Mouse (Mus musculus): ENCODE measurements around the gene Fam19a2. TPM values are rescaled to one million over a fixed set of nuclear protein-coding genes. Genes with fewer than 3 reads are reported as not detected.

Fam19a2 gene
- polyA plus RNA-seq, 1 experiment, result 0.31 TPM

DNA sequence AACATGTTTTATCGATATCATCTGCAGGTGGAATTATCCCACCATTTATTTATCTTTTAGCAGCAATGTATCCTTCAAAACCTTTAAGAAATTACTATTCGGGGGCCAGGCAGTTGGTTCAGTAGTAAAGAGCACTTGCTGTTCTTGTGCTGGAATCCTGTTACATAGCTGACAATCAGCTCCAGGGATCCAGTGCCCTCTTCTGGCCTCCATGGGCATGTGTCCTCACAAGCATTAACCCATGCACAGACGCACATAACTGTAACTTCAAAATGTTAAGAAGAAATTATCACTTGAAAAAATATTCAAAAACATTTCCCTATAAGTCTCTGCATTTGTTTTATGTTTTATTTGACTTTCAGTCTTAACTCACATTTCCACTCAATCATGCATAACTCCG is 381.8 kb downstream of the Fam19a2 start:
- Histone ChIP-seq H3K27ac (ENCODE audit: control insufficient read depth, insufficient read depth, low read length) (no peak overlapping the region), H3K36me3 (ENCODE audit: control insufficient read depth, insufficient read depth, low read length) (no peaks in the 10 kb centered on the region), H3K4me1 (replicated peaks; ENCODE audit: control insufficient read depth, insufficient read depth, low read length) (no peaks in the 10 kb centered on the region), H3K4me3 (ENCODE audit: control insufficient read depth, insufficient read depth, low read length) (no peak overlapping the region), H3K27me3 (ENCODE audit: control insufficient read depth, insufficient read depth, low read length) (no peaks in the 10 kb centered on the region)
- DNase-seq, result no peak
- TF ChIP-seq POLR2A (IDR thresholded peaks at IDR 0.05; ENCODE audit: control insufficient read depth, extremely low read depth, insufficient read depth, low read length, poor library complexity) (no peak), CTCF (IDR thresholded peaks at IDR 0.05; ENCODE audit: borderline replicate concordance, control insufficient read depth, extremely low read depth, insufficient read depth, low read length, poor library complexity) (no peak)
- 98% methylated on average over 4 of the region's 4 CpGs for WGBS

DNA sequence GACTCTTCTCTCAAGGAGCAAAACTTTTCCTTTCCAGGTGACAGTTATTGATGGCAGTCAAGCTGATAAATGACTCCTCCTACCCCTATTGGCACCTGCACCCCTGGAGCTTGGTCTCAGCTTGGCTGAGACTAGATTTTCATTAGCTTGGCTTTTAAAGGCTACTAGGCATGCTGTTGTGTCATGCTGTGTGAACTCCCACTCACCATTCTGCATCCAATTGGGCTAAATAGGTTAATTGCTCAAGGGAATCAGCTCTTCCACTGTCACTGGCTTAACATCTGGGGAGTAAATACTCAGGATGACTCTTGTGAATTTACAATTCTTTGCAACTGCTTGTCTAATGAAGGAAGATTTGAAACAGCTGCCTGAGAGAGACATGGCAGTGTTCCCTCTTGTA is 407.4 kb downstream of the Fam19a2 start:
- no peak for DNase-seq
- Histone ChIP-seq H3K27ac (ENCODE audit: control insufficient read depth, insufficient read depth, low read length) (no peak overlapping the region), H3K4me1 (replicated peaks; ENCODE audit: control insufficient read depth, insufficient read depth, low read length) (no peaks in the 10 kb centered on the region), H3K27me3 (ENCODE audit: control insufficient read depth, insufficient read depth, low read length) (no peaks in the 10 kb centered on the region), H3K4me3 (ENCODE audit: control insufficient read depth, insufficient read depth, low read length) (no peak overlapping the region), H3K36me3 (ENCODE audit: control insufficient read depth, insufficient read depth, low read length) (no peaks in the 10 kb centered on the region)
- TF ChIP-seq CTCF (IDR thresholded peaks at IDR 0.05; ENCODE audit: borderline replicate concordance, control insufficient read depth, extremely low read depth, insufficient read depth, low read length, poor library complexity) (no peak), POLR2A (IDR thresholded peaks at IDR 0.05; ENCODE audit: control insufficient read depth, extremely low read depth, insufficient read depth, low read length, poor library complexity) (no peak)

DNA sequence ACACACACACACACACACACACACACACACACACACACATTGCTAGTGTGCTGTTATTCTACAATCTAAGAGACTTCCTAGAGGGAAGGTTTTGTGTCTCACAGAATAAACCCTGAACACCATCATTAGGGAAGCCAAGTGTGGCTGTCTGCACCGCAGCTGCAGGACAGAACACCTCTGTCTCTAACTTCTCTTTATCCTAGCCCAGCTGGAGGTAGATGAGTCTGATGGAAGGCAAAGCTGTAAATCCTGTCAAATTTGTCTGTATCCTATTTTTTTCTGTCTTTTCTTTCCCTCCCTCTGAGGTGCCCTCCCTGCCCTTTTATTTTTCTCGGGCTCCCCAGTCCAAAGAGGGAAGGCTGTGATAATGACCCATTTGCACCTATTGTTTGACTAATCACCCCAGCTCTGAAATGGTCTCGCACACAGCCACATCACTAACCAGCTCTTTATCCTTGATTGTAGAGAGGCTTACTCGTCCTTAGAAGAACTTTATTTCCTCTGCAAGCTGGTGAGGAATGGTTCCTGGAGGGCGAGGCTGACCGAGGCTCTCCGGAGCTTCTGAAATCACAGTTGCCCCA is 414.6 kb downstream of the Fam19a2 start:
- 15% methylated on average over 7 of the region's 7 CpGs for WGBS
- H3K27me3 ChIP-seq (ENCODE audit: control insufficient read depth, insufficient read depth, low read length), result no peaks in the 10 kb centered on the region

DNA sequence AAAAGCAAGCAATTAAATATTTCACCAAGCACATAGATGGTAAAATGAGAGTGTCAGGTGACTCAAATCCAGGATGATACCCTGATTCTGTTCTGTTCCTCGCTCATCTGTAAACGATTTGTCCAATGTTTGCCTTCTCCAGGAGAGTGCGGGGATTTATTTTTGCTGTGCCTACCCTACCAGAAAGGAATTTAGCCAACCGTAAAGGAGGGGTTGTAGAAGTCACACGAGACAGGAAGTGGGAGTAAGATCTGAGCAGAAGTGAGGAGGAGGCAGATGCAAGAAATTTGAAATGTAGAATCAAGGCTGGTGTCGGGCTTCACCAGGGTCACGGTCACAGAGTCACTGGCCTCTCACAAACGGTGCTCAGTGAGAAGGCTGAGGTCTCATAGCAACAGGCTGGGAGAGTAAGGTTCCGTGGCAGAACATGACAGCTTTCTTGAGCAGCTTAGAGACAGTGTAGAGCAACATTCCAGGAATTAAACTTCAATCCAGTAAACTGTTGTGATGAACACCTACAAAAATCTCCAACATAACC is 419.0 kb downstream of the Fam19a2 start:
- Histone ChIP-seq H3K27ac (ENCODE audit: control insufficient read depth, insufficient read depth, low read length) (no peak overlapping the region), H3K4me1 (replicated peaks; ENCODE audit: control insufficient read depth, insufficient read depth, low read length) (no peaks in the 10 kb centered on the region), H3K36me3 (ENCODE audit: control insufficient read depth, insufficient read depth, low read length) (no peaks in the 10 kb centered on the region), H3K27me3 (ENCODE audit: control insufficient read depth, insufficient read depth, low read length) (no peaks in the 10 kb centered on the region), H3K4me3 (ENCODE audit: control insufficient read depth, insufficient read depth, low read length) (no peak overlapping the region)
- no peak for DNase-seq
- 81% methylated on average over 9 of the region's 9 CpGs for WGBS
- TF ChIP-seq POLR2A (IDR thresholded peaks at IDR 0.05; ENCODE audit: control insufficient read depth, extremely low read depth, insufficient read depth, low read length, poor library complexity) (no peak), CTCF (IDR thresholded peaks at IDR 0.05; ENCODE audit: borderline replicate concordance, control insufficient read depth, extremely low read depth, insufficient read depth, low read length, poor library complexity) (no peak)

More for the DNA sequence above, 414.6 kb downstream of the Fam19a2 start:
- no peaks in the 10 kb centered on the region for H3K36me3 ChIP-seq (ENCODE audit: control insufficient read depth, insufficient read depth, low read length)
- no peak for TF ChIP-seq POLR2A (IDR thresholded peaks at IDR 0.05; ENCODE audit: control insufficient read depth, extremely low read depth, insufficient read depth, low read length, poor library complexity)
- TF ChIP-seq CTCF (IDR thresholded peaks at IDR 0.05; ENCODE audit: borderline replicate concordance, control insufficient read depth, extremely low read depth, insufficient read depth, low read length, poor library complexity), result no peak
- H3K27ac ChIP-seq (ENCODE audit: control insufficient read depth, insufficient read depth, low read length), result no peak overlapping the region
- DNase-seq, result no peak
- no peak overlapping the region for H3K4me3 ChIP-seq (ENCODE audit: control insufficient read depth, insufficient read depth, low read length)
- no peaks in the 10 kb centered on the region for H3K4me1 ChIP-seq (replicated peaks; ENCODE audit: control insufficient read depth, insufficient read depth, low read length)

DNA sequence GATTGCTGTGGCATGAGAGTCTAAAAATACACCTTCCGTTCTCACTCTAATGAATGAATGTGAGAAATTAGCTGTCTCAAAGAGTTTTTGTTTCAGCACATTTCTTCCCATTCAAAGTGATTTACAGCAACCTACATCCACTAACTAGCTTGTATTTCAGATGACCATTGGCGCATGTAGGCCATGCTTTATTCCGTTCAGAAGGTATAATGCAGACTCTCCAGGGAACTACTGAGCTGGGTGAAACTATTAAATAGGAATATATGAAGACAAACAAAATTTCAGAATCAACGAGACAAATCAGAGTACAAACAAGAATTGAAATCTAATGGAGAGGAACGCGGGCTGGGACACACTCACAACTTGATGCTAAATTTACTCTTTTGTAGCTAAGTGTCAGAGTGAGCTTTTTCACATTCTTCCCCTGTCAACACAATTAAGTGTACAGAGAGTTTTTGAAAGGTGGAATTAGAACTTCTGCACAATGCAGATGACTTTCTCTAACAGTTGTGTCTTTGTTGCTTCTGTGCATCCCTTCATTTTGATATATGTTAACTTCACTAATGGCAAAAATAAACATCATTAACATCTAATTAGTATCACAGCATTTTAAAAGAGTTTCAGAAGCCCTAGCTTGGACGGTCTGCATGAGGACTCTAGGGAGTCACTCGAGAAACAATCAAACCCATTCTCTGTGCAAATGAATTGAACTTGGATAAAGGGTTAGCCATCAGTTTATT is 428.6 kb downstream of the Fam19a2 start:
- H3K36me3 ChIP-seq (ENCODE audit: control insufficient read depth, insufficient read depth, low read length), result no peaks in the 10 kb centered on the region

DNA sequence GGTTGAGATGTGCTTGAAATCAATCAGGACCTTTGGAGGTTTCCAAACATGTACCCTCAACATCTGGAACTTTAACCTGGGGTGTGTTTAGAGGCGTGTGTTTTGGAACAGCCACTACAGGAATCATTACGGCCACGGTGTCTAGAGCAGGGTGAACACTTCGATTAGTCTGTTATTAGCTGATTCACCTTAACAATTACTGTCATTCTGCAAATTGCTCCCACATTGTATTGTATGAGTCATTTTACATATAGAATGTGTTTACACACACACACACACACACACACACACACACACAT is 429.1 kb downstream of the Fam19a2 start:
- Histone ChIP-seq H3K36me3 (ENCODE audit: control insufficient read depth, insufficient read depth, low read length) (no peaks in the 10 kb centered on the region), H3K27ac (ENCODE audit: control insufficient read depth, insufficient read depth, low read length) (no peak overlapping the region), H3K4me1 (replicated peaks; ENCODE audit: control insufficient read depth, insufficient read depth, low read length) (no peaks in the 10 kb centered on the region), H3K27me3 (ENCODE audit: control insufficient read depth, insufficient read depth, low read length) (no peaks in the 10 kb centered on the region), H3K4me3 (ENCODE audit: control insufficient read depth, insufficient read depth, low read length) (no peak overlapping the region)
- DNase-seq, result no peak
- TF ChIP-seq POLR2A (IDR thresholded peaks at IDR 0.05; ENCODE audit: control insufficient read depth, extremely low read depth, insufficient read depth, low read length, poor library complexity) (no peak), CTCF (IDR thresholded peaks at IDR 0.05; ENCODE audit: borderline replicate concordance, control insufficient read depth, extremely low read depth, insufficient read depth, low read length, poor library complexity) (no peak)
- 96% methylated on average over 4 of the region's 4 CpGs for WGBS

More for the DNA sequence above, 428.6 kb downstream of the Fam19a2 start:
- DNase-seq, result no peak
- H3K4me1 ChIP-seq (replicated peaks; ENCODE audit: control insufficient read depth, insufficient read depth, low read length), result no peaks in the 10 kb centered on the region
- 93% methylated on average over 8 of the region's 8 CpGs for WGBS
- no peak overlapping the region for H3K27ac ChIP-seq (ENCODE audit: control insufficient read depth, insufficient read depth, low read length)
- H3K27me3 ChIP-seq (ENCODE audit: control insufficient read depth, insufficient read depth, low read length), result no peaks in the 10 kb centered on the region
- TF ChIP-seq CTCF (IDR thresholded peaks at IDR 0.05; ENCODE audit: borderline replicate concordance, control insufficient read depth, extremely low read depth, insufficient read depth, low read length, poor library complexity), result no peak
- TF ChIP-seq POLR2A (IDR thresholded peaks at IDR 0.05; ENCODE audit: control insufficient read depth, extremely low read depth, insufficient read depth, low read length, poor library complexity), result no peak
- no peak overlapping the region for H3K4me3 ChIP-seq (ENCODE audit: control insufficient read depth, insufficient read depth, low read length)
